Mouse (Mus musculus) heart, adult 2 months (tissue): ENCODE measurements around the gene Trir.

Source experiments
- CTCF ChIP-seq: fragments of 200-600 bp; IDR thresholded peaks from 2 replicates; pipeline ENCODE4 v1.8.1; 2022; ENCODE audit warnings: antibody characterized with exemption, mild to moderate bottlenecking, moderate library complexity
- EP300 ChIP-seq: fragments of 200-500 bp; IDR thresholded peaks from 2 replicates; pipeline ENCODE4 v1.6.1; 2011; ENCODE audit warnings: low read depth, low read length, control low read depth; ENCODE audit not compliant: insufficient read depth
- POLR2A ChIP-seq: fragments of 200-500 bp; IDR thresholded peaks from 2 replicates; pipeline ENCODE4 v1.6.1; 2011; ENCODE audit warnings: mild to moderate bottlenecking, low read depth, low read length, control low read depth; ENCODE audit not compliant: insufficient read depth

- TF ChIP-seq POLR2A, result no peak
- no peak for TF ChIP-seq CTCF
- TF ChIP-seq EP300, result no peak
Measured at GRCm38 (mm10) chr8:85023846-85024245, 2.8 kb upstream of the Trir start.
